Mouse (Mus musculus): ENCODE measurements at regions not wholly inside any gene's neighbourhood (a gene's known extent, or its start where the extent isn't known, plus 50 kb on each side); places are given as distances from the start of the nearest gene placed in this dataset.

DNA sequence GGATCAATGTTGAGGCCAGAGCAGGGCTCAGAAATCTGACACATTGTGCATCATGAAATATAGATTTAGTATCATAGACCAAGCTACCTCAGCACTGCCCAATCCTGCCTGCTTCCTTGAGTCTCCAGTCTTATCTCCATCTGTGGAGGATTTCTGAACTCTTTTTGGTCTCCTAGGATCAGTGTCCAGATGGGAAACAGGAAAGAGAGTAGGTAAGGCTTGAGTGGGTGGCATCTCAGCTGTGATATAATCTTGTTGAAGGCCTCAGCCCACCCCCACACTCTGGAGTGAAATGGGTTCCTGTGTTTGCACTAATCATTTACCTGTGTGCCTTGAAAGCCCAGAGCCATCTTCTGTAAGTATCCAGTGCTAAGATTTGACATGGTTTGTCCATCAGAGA, 74.3 kb upstream of the Aff3 start:
- no peak for TF ChIP-seq GATA1 (IDR thresholded peaks at IDR 0.05; ENCODE audit: low read length)

DNA sequence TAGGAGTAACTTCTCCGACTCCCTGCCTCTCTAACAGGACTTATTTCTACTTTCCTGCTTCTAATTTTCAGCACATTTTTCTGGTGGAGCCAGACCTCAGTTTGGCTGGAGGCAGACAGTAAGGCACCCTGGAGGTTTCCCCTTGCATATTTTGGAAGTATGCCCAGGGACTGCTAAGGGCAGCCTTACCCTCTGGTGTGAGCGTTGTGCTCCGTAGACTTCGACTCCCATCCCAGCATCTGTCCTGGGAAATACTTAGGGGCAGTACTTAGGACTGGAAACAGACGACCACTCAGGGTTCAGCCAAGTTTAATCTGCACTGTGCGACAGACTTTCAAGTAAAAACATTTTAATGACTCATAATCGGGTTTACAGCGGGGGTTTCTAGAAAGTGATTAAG, 71.0 kb upstream of the Aff3 start:
- no peak for TF ChIP-seq GATA1 (IDR thresholded peaks at IDR 0.05; ENCODE audit: low read length)

DNA sequence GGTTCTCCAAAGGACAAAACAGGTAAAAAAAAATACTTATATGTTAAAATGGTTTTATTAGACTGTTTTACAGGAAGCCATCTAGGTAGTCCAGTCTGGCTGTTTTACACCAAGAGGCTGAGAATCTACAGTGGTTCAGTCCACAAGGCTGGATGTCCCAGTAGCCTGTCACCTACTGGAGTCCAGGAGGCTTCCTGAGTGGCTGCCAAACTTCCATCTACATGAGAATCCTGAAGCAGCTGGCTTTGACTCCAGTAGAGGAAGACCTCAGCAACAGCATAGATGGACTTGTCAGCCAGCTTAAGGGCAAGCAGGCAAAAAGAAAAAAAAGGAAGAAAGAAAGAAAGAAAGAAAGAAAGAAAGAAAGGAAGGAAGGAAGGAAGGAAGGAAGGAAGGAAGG, 68.4 kb upstream of the Aff3 start:
- TF ChIP-seq GATA1 (IDR thresholded peaks at IDR 0.05; ENCODE audit: low read length) = no peak

DNA sequence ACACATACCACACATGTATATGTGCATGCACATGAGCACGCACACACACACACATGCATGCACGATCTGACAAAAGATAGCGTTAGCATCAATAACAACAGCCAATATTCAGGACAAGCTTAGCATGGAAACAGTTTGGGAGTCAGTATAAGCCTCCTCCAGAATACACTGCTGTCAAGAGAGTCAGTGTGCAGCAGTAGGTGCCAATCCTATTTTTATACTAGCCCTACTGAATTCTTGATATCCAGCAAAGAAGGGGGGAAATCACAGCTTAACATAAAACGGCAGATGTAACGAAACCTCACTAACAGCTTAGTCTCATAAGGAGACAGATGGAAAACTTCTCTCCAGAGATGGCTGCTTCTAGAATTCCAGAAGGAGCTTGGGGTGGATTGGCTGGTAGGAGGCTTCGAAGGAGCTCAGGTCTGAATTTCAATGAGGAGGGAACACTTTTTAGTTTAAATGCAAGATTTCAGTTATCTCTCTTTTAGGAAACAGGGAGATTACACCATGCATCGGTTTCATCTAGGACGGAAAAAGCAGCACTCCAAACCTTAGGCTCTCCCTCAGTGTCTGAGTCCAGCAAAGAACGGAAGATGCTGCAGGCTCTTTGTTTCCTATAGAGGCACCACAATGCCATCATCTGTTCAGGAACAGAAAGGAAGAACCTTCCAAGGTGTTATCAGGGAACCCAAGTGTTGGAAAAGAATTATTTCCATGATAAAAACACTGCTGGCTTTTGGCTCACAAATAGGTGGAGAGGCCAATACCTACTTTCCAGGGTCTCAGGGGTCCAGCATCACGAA, 65.4 kb upstream of the Aff3 start:
- TF ChIP-seq GATA1 (IDR thresholded peaks at IDR 0.05; ENCODE audit: low read length) = no peak

DNA sequence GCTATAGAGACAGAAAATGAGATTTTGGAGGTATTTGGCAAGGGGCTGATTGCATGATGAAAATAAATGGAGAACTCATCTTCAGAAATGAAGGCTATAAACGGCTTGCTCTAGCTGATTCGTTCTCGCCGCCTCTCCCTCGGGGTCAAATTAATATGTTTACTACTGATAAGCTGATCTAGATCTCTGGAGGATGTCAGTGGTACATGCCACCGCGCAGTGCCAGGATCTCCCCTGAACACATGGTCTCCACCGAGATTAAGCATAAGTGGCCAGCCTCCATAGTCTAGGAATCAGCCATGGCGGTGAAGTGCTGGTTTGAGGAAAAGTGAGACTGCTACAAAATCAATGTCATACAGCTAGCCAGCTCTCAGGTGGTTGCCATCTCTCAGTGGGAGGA, 61.0 kb upstream of the Aff3 start:
- TF ChIP-seq GATA1 (IDR thresholded peaks at IDR 0.05; ENCODE audit: low read length) = peak; percentile 94

DNA sequence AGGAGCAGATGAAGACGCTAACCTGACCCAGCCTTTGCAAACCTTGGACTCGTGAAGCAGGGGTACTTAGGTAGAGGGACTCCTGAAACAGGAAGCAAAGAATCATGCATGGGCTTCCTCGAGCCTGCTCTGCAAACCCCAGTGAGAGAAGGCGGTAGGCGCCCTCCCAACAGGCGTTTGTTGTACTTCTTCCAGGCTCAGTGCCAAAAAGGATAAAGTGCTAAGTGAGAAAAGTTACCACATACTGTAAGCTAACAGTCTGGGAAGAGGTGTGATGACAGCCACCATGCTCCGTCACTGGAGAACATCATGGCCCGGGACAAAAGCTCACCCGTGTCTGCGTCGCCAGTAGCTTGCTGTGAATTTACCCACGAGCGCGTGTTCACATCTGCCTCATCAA, 59.9 kb upstream of the Aff3 start:
- TF ChIP-seq GATA1 (IDR thresholded peaks at IDR 0.05; ENCODE audit: low read length) = no peak

DNA sequence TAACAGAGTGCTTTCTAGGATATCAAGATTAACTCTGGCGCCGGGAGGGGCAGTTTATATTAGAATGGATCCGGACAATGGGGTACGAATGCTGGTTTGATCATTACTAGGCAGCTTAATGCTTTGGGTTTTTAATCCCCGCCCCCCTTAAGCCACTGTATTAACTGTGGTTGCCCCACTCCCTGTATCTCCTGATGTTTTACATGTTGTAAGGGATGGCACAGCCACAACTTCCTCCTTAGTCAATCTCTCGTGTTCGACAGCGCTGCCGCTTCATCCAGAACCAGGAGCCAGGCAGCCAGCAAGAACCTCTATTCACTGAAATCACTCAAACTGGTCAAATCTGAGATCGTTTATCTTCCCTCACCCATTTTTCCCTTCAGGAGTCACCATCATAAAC, 57.4 kb upstream of the Aff3 start:
- no peak for TF ChIP-seq GATA1 (IDR thresholded peaks at IDR 0.05; ENCODE audit: low read length)

DNA sequence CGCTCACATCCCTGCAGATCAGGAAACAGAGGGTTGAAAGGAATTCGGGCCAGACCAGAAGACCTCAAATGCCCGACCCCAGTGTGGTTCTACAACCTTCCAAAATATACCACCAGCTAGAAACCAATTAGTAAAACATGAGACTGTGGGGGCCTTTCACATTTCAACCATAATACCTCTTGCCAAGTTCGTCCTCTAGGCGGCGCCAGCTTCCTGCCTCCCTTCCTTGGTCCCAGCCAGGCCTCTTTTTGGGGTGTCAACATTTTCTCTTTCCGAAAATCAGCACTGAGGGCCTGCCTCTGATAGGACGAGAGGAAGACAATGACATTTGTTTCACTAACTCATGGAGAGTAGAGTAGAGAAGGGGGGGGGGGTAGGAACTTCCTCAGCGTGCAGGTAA, 55.5 kb upstream of the Aff3 start:
- no peak for TF ChIP-seq GATA1 (IDR thresholded peaks at IDR 0.05; ENCODE audit: low read length)

DNA sequence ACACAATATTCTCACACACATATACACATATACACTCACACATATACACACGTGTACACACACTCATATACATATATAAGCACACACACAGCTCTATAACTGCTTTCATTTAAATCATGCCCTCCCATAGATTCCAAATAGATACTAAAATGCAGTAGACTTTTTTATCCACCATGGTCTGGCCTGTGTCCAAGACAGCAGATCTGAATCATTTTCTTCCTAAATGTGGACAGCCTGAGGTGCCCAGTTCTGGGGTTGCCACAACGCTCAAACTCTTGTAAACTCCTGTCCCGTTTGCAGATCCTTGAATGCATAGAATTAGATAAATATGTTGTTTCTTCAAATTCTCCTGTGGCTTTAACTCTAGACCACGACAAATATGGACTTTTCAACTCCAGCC, 50.9 kb upstream of the Aff3 start:
- TF ChIP-seq GATA1 (IDR thresholded peaks at IDR 0.05; ENCODE audit: low read length) = no peak

All from G1E-ER4 (cell line).